Mouse (Mus musculus): ENCODE data around the gene Ncapd2.

DNA sequence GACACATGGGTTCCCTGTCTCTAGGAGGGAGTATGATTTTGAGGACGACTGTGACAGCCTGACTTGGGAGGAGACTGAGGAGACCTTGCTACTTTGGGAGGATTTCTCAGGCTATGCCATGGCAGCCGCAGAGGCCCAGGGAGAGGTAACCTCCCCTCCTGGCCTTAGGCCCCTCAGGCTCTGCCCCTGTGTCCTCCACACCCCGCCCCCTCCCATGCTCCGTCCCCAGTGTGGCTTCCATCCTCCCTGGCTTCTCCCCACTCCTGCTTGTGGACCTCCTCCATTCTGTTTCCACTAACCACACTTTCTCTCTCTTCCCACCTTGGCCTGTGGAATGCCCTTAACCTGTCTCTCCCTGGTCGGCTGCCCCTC is 38.5 kb downstream of the Ncapd2 start:
- TF ChIP-seq CTCF (IDR thresholded peaks at IDR 0.05; ENCODE audit: low read depth) (no peak), EP300 (IDR thresholded peaks at IDR 0.05; ENCODE audit: low read depth) (no peak)

Data from liver, embryonic 14.5 days (tissue).